Mouse (Mus musculus) myocyte (in vitro differentiated cells): Measurements from ENCODE around the gene S100a14.

ENCODE experiments used
- CEBPB ChIP-seq: IDR thresholded peaks from 2 replicates; pipeline ENCODE4 v1.6.1; 2011; ENCODE audit warnings: mild to moderate bottlenecking, moderate library complexity; ENCODE audit not compliant: poor library complexity, insufficient read depth, severe bottlenecking
- E2F4 ChIP-seq: IDR thresholded peaks from one replicate; pipeline ENCODE4 v1.6.1; 2011; ENCODE audit warnings: mild to moderate bottlenecking, control low read depth, moderate library complexity; ENCODE audit not compliant: insufficient read depth
- MAX ChIP-seq: IDR thresholded peaks from one replicate; pipeline ENCODE4 v1.6.1; 2011; ENCODE audit warnings: low read depth, mild to moderate bottlenecking, control low read depth
- MYOD1 ChIP-seq, 3 experiments: IDR thresholded peaks; one replicate each; pipeline ENCODE4 v1.6.1; 2011; ENCODE audit warnings: control low read depth in 2 of 3, low read depth in 2 of 3, mild to moderate bottlenecking in 2 of 3, moderate library complexity in 1 of 3; ENCODE audit not compliant: insufficient read length in 2 of 3, control insufficient read depth in 1 of 3
- MYOG ChIP-seq, 3 experiments: IDR thresholded peaks; one replicate each; pipeline ENCODE4 v1.6.1; 2011; ENCODE audit warnings: control low read depth in 2 of 3, low read depth in 2 of 3, mild to moderate bottlenecking in 2 of 3; ENCODE audit not compliant: insufficient read length in 2 of 3, control insufficient read depth in 1 of 3, insufficient read depth in 1 of 3
- POLR2A ChIP-seq: IDR thresholded peaks from one replicate; pipeline ENCODE4 v1.6.1; 2011; ENCODE audit warnings: low read depth, mild to moderate bottlenecking, control low read depth, moderate library complexity; ENCODE audit not compliant: insufficient read length
- POLR2AphosphoS2 ChIP-seq: IDR thresholded peaks from one replicate; pipeline ENCODE4 v1.6.1; 2011; ENCODE audit warnings: low read depth, control low read depth; ENCODE audit not compliant: insufficient read length
- SRF ChIP-seq: IDR thresholded peaks from one replicate; pipeline ENCODE4 v1.6.1; 2011; ENCODE audit warnings: low read depth; ENCODE audit not compliant: control insufficient read depth, insufficient read length
- TCF12 ChIP-seq: IDR thresholded peaks from one replicate; pipeline ENCODE4 v1.6.1; 2011; ENCODE audit warnings: mild to moderate bottlenecking, control low read depth; ENCODE audit not compliant: poor library complexity, insufficient read depth, severe bottlenecking
- TCF3 ChIP-seq: IDR thresholded peaks from one replicate; pipeline ENCODE4 v1.6.1; 2011; ENCODE audit warnings: low read depth, control low read depth; ENCODE audit not compliant: insufficient read length
- USF1 ChIP-seq: IDR thresholded peaks from one replicate; pipeline ENCODE4 v1.6.1; 2011; ENCODE audit warnings: low read depth, mild to moderate bottlenecking, control low read depth, moderate library complexity

DNA sequence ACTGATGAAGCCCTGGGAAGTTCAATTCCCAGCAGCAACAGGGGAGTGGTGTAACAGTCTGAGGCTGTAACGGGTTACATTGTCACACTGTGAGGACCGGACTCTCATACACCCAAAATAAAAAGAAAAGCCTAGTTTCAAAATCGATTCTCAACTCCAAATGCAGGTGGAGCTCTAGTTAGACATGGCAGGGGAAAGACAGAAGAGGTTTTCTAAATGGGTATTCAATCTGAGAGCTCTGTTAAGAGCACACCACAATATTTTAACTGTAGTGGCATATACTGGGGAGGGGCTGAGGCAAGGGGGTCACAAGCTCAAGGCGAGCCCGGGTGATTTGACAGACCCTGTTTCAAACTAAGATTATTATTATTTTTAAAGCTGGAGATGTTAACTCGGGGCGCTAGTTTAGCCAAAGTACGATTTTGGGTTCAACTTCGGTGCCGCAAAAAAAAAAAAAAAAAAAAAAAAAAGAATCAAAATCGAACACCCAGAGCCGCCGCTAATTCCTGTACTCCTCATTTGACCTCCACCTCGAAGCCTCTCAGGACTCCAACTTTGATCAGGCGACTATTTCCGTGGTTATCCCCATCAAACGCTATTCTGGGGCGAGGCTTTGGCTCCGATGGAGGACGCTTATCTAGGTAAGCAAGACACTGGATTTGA, 18.2 kb upstream of the S100a14 start:
- no peak for TF ChIP-seq POLR2A
- TF ChIP-seq USF1, result no peak
- no peak for TF ChIP-seq SRF
- no peak for TF ChIP-seq MAX
- no peak for TF ChIP-seq POLR2AphosphoS2
- TF ChIP-seq TCF12, result no peak
- TF ChIP-seq E2F4, result no peak
- TF ChIP-seq MYOD1 (IDR thresholded peaks at IDR 0.05; ENCODE audit: control insufficient read depth in 1 of 3, insufficient read length in 2 of 3, low read depth in 2 of 3), result no peak
- no peak for TF ChIP-seq TCF3
- no peak for TF ChIP-seq CEBPB
- no peak for TF ChIP-seq MYOG (IDR thresholded peaks at IDR 0.05; ENCODE audit: control insufficient read depth in 1 of 3, insufficient read depth in 1 of 3, insufficient read length in 2 of 3, low read depth in 2 of 3)
